Mouse (Mus musculus) liver, embryonic 16.5 days (tissue): Measurements from ENCODE around the gene Agpat4. TPM values are rescaled to one million over a fixed set of nuclear protein-coding genes. Genes with fewer than 3 reads are reported as not detected.
A peak's percentile ranks its signal among the peaks of the same experiment; 100 is the strongest.
"Not testable (repeated sequence)": the region's sequence is repeated elsewhere in the genome, so short reads cannot be mapped to it uniquely, and the experiment has no call there.

Source experiments
- ATAC-seq: fragments of 200-750 bp; cut with Nextera tagmentation; 2 replicates; pipeline ENCODE4 v1.8.0; 2017; ENCODE audit warnings: low read depth, mild to moderate bottlenecking, moderate number of reproducible peaks, moderate library complexity
- H3K27ac ChIP-seq: fragments of 300-500 bp; sonication (generic); 2 replicates; pipeline ENCODE4 v1.5.1; 2014; ENCODE audit warnings: mild to moderate bottlenecking, low read length
- H3K27me3 ChIP-seq: fragments of 300-500 bp; sonication (generic); 2 replicates; pipeline ENCODE4 v1.6.1; 2014; ENCODE audit warnings: low read depth, low read length, mixed read lengths; ENCODE audit not compliant: control insufficient read depth, insufficient read depth
- H3K36me3 ChIP-seq: fragments of 300-500 bp; sonication (generic); 2 replicates; pipeline ENCODE4 v1.6.1; 2014; ENCODE audit warnings: mild to moderate bottlenecking; ENCODE audit not compliant: control insufficient read depth, insufficient read depth
- H3K4me1 ChIP-seq: fragments of 300-500 bp; sonication (generic); 2 replicates; pipeline ENCODE4 v1.6.1; 2014; ENCODE audit warnings: low read depth, low read length, mixed read lengths; ENCODE audit not compliant: control insufficient read depth
- H3K4me2 ChIP-seq: fragments of 300-500 bp; sonication (generic); 2 replicates; pipeline ENCODE4 v1.6.1; 2014; ENCODE audit warnings: low read depth, low read length, mixed read lengths
- H3K4me3 ChIP-seq: fragments of 300-500 bp; sonication (generic); 2 replicates; pipeline ENCODE4 v1.5.1; 2014; ENCODE audit warnings: low read depth, mild to moderate bottlenecking, low read length
- H3K9ac ChIP-seq: fragments of 300-500 bp; sonication (generic); 2 replicates; pipeline ENCODE4 v1.6.1; 2014; ENCODE audit warnings: low read depth, low read length
- H3K9me3 ChIP-seq: fragments of 300-500 bp; sonication (generic); replicated peaks from 2 replicates; pipeline ENCODE4 v1.6.1; 2016; ENCODE audit warnings: low read length; ENCODE audit not compliant: control insufficient read depth
- WGBS: fragments of 180-500 bp; shearing (Covaris S2); extraction: QIAGEN DNeasy Blood & Tissue Kit; methylation state at CpG from one replicate; pipeline ENCODE4 v1.1.7; 2014; ENCODE audit not compliant: insufficient replicate concordance; 5-methylcytosine and 5-hydroxymethylcytosine counted together
- polyA plus RNA-seq: library from polyadenylated mRNA; unstranded; fragments of >200 nt; fragmentation: Nextera tagmentation; extraction: Ambion mirVana; gene quantifications from 2 replicates; pipeline ENCODE4 v1.2.1, GENCODE M21; 2015

Gene Agpat4
- polyA plus RNA-seq, 1 experiment from 2014 or later = 27.2 TPM

DNA sequence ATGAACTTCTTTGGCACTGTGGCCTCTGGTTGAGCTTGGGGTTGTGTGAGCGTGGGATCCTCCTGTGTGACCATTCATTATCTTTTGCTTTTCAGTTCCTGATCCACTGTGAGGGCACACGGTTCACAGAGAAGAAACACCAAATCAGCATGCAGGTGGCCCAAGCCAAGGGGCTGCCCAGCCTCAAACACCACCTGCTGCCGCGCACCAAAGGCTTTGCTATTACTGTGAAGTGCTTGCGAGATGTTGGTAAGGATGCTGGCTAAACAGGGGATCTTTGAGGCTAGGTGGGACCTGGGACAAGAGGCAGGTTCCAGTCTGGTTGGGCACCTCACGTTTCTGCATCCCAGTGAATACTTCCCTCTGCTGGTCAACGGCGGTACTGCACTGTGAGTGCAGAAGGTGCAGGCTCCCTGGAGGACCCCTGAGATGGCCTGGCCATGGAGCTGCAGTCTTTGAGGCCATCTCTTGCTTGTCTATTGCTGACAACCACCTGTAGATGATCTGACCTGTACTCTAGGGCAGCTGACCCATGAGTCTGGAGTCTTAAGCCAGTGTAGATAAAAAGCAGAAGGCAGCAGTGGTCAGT lies 92.1 kb downstream of the Agpat4 start:
- peak overlapping the region; percentile 64 for H3K27ac ChIP-seq
- 25% methylated on average over 8 of the region's 8 CpGs for WGBS

DNA sequence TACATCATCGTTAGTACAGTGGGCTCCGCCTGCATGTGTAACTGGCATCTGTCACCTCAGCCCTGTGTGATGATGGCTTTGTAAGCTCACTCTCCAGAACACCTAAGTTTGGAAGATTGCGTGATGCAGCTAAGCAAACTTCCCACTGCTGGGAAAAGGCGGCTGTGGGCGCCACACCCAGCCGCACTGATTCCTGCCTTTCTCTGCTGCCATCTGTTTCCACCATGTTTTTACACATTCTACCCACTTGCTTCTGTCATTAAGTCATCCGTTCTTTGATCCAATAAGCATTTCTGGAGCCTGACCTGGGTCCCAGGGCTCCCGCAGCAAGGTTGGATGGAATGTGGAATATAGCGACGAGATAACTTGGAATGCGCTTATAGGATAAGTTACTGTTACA lies 93.4 kb downstream of the Agpat4 start:
- no peaks in the 10 kb centered on the region for H3K27me3 ChIP-seq
- no peaks in the 10 kb centered on the region for H3K9me3 ChIP-seq
- peaks cover 50% of the 10 kb centered on the region for H3K4me1 ChIP-seq
- H3K9ac ChIP-seq = no peak overlapping the region
- no peak overlapping the region for H3K27ac ChIP-seq
- WGBS = 89% methylated on average over 11 of the region's 11 CpGs
- H3K4me3 ChIP-seq = no peak overlapping the region
- H3K4me2 ChIP-seq = no peak overlapping the region
- ATAC-seq = no peak
- peaks cover 52% of the 10 kb centered on the region for H3K36me3 ChIP-seq

More for the DNA sequence above, 92.1 kb downstream of the Agpat4 start:
- Histone ChIP-seq H3K36me3 (peaks cover 43% of the 10 kb centered on the region), H3K4me3 (no peak overlapping the region), H3K9ac (peak overlapping the region; percentile 42; the same call in 1 of the 2 replicates), H3K4me2 (no peak overlapping the region), H3K4me1 (peaks cover 52% of the 10 kb centered on the region), H3K27me3 (no peaks in the 10 kb centered on the region), H3K9me3 (no peaks in the 10 kb centered on the region)
- ATAC-seq = peak; percentile 19; the same call in 1 of the 2 replicates

DNA sequence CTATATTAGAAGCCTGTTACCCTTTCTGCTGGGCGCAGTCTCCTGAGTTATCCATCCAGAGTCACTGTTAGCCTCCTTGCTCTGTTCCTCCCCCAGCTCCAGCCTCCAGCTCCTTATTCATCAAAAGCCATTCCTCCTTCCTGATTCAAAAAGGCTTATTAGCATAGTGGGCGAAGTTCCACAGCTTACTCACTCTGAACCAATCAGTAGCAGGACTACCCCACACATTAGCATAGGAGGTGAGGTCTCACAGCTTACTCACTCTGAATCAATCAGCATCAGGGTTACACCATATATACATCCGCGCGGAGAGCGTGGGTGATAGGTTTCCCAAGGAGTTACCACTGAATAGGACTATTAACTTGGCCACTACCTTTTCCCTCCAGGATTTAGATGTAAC lies 93.8 kb downstream of the Agpat4 start:
- H3K4me3 ChIP-seq = no peak overlapping the region
- H3K27ac ChIP-seq = no peak overlapping the region
- H3K4me1 ChIP-seq = peaks cover 46% of the 10 kb centered on the region
- no peak overlapping the region for H3K4me2 ChIP-seq
- WGBS = 88% methylated on average over 6 of the region's 6 CpGs
- no peak for ATAC-seq
- H3K27me3 ChIP-seq = no peaks in the 10 kb centered on the region
- no peak overlapping the region for H3K9ac ChIP-seq
- no peaks in the 10 kb centered on the region for H3K9me3 ChIP-seq
- H3K36me3 ChIP-seq = peaks cover 56% of the 10 kb centered on the region

DNA sequence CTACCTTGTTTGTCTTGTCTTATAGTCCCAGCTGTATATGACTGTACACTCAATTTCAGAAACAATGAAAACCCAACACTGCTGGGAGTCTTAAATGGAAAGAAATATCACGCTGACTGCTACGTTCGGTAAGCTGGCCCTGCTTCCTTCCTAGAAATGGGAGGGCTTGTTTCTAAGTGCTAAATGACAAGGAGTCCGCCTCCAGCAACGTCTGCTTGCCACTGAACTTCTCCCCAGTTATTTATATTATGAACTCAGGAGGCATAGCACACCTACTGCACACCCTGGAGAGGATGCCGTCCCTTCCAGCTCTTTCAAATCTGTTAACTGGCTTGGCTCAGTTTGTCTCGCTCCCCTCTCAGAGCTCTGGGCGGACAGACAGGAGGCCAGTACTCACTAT lies 94.9 kb downstream of the Agpat4 start:
- WGBS = 75% methylated on average over 8 of the region's 8 CpGs
- H3K4me2 ChIP-seq = no peak overlapping the region
- no peak overlapping the region for H3K9ac ChIP-seq
- ATAC-seq = no peak
- no peaks in the 10 kb centered on the region for H3K9me3 ChIP-seq
- H3K4me1 ChIP-seq = peaks cover 35% of the 10 kb centered on the region
- H3K4me3 ChIP-seq = no peak overlapping the region
- peaks cover 64% of the 10 kb centered on the region for H3K36me3 ChIP-seq
- no peaks in the 10 kb centered on the region for H3K27me3 ChIP-seq
- H3K27ac ChIP-seq = no peak overlapping the region

DNA sequence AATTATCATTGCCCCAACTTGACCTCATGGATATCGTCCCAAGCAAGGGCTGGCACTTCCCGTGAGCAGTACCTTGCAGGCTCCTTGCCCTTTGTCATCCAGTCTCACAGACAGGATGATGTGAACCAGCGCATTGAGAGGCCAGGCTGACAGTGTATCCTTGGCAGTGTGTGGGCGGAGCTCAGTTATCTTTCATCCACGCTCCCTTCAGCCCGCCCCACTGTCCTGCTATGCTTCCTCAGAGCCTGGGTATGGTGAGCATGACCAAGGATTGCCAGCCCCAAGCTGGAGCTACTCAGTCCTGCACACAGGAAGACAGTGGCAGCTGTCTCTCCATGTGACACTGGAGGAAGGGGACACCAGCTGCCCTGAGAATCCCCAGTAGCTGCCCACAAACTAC lies 97.7 kb downstream of the Agpat4 start:
- 41% methylated on average over 6 of the region's 6 CpGs for WGBS
- Histone ChIP-seq H3K4me3 (no peak overlapping the region), H3K4me2 (no peak overlapping the region), H3K27me3 (no peaks in the 10 kb centered on the region), H3K27ac (peak overlapping the region; percentile 22; the same call in 1 of the 2 replicates), H3K9ac (0 out of 2 replicates have a peak overlapping the region, but pooled peaks have one; percentile 29), H3K9me3 (no peaks in the 10 kb centered on the region), H3K4me1 (peaks cover 10% of the 10 kb centered on the region), H3K36me3 (peaks cover 73% of the 10 kb centered on the region)
- ATAC-seq = peak; percentile 84

DNA sequence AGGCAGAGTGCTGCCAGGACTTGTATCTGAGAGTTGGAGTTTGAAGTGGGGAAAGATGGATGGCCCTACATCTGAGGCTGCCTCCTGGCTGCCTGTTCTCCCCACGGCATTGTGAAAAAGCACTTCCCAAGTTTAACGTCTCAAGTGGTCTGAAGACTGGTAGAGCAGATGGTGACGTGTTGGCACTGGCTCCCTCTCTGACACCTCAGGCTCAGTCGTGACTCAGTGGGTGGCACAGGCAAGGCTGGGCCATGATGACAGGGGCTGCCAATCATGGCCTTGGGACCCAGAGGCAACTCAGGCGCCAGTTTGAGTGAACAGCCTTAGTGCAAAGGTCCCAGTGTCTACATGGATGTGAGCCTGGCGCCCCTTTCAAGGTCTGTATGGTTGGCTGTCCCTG lies 103.4 kb downstream of the Agpat4 start:
- peaks cover 35% of the 10 kb centered on the region for H3K36me3 ChIP-seq
- H3K4me3 ChIP-seq = no peak overlapping the region
- no peak overlapping the region for H3K4me2 ChIP-seq
- no peaks in the 10 kb centered on the region for H3K9me3 ChIP-seq
- no peaks in the 10 kb centered on the region for H3K4me1 ChIP-seq
- H3K27ac ChIP-seq = no peak overlapping the region
- H3K27me3 ChIP-seq = no peaks in the 10 kb centered on the region
- no peak for ATAC-seq
- H3K9ac ChIP-seq = no peak overlapping the region
- WGBS = 72% methylated on average over 6 of the region's 6 CpGs

DNA sequence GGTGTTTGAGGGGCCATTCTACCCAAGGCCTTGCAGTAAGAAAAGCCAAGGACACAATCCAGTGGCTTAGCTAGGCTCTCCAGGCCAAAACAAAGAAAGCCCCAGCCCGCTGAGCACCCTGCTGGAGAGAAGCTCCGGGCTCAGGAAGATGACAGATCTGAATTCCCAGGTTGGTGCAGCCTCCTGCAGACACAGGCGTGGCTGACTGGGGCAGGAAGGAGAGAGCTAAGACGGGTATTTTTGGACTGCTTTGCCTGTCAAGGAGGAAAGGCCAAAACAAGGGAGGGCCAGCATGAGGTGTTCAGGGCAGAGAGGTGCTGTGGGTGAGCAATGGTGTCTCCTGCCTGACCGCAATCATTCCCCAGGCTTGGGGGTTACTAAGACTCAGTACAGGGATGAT lies 105.2 kb downstream of the Agpat4 start:
- Histone ChIP-seq H3K4me2 (no peak overlapping the region), H3K4me3 (no peak overlapping the region), H3K27me3 (no peaks in the 10 kb centered on the region), H3K9me3 (no peaks in the 10 kb centered on the region), H3K9ac (no peak overlapping the region), H3K27ac (no peak overlapping the region), H3K36me3 (peaks cover 21% of the 10 kb centered on the region), H3K4me1 (no peaks in the 10 kb centered on the region)
- ATAC-seq = no peak
- 77% methylated on average over 5 of the region's 5 CpGs for WGBS

DNA sequence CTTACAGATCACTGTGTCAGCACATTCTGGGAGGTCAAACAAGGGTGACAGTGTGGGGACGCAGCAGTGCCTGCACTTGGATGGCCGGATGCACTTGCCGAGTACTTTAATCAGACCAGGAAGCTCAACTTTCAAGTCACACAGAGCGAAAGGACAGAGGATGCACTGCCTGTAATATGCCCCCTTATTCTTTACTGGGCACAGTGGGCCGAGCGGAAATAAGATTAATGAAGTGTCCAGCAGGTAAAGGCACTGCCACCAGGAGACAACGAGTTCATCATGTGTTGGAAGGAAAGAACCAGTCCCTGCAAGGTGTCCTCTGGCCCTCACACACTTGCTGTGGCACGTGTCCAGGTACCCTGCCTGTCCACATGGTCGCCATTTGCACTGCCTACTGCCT lies 105.6 kb downstream of the Agpat4 start:
- WGBS = 84% methylated on average over 9 of the region's 9 CpGs

DNA sequence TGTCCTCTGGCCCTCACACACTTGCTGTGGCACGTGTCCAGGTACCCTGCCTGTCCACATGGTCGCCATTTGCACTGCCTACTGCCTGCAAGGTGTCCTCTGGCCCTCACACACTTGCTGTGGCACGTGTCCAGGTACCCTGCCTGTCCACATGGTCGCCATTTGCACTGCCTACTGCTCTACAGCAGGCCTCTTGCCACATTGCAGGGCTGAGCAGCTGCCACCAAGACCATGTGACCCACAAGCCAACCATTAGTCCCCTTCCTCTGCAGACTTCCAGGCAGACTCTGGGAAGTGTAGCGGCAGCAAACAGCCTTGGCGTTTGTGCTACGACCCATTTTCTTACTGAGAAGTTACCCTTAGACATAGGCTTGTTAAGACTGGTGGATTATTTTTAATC lies 106.0 kb downstream of the Agpat4 start:
- not testable (repeated sequence) for H3K27me3 ChIP-seq, H3K9me3 ChIP-seq, H3K4me1 ChIP-seq, H3K9ac ChIP-seq, H3K27ac ChIP-seq, H3K4me3 ChIP-seq, ATAC-seq, H3K4me2 ChIP-seq
- WGBS = 80% methylated on average over 5 of the region's 7 CpGs
- peaks cover 14% of the 10 kb centered on the region for H3K36me3 ChIP-seq

More for the DNA sequence above, 105.6 kb downstream of the Agpat4 start:
- H3K9me3 ChIP-seq = no peaks in the 10 kb centered on the region
- no peaks in the 10 kb centered on the region for H3K27me3 ChIP-seq
- no peaks in the 10 kb centered on the region for H3K4me1 ChIP-seq
- no peak overlapping the region for H3K9ac ChIP-seq
- H3K36me3 ChIP-seq = peaks cover 16% of the 10 kb centered on the region
- H3K27ac ChIP-seq = no peak overlapping the region
- H3K4me3 ChIP-seq = no peak overlapping the region
- ATAC-seq = no peak
- no peak overlapping the region for H3K4me2 ChIP-seq
